Mouse (Mus musculus) small intestine, adult 2 months (tissue): ENCODE results near the gene Cyp2f2.

ENCODE experiments used
- CTCF ChIP-seq: fragments of 200-500 bp; IDR thresholded peaks from 2 replicates; pipeline ENCODE4 v1.5.1; 2012; ENCODE audit warnings: low read depth, mild to moderate bottlenecking, control low read depth, inconsistent platforms, low read length, moderate library complexity, mixed read lengths; ENCODE audit not compliant: insufficient replicate concordance, insufficient read length; ENCODE audit errors: extremely low read depth
- POLR2A ChIP-seq: fragments of 200-500 bp; IDR thresholded peaks from 2 replicates; pipeline ENCODE4 v1.6.1; 2012; ENCODE audit warnings: low read depth, mild to moderate bottlenecking, control low read depth, inconsistent platforms, low read length, moderate library complexity

DNA sequence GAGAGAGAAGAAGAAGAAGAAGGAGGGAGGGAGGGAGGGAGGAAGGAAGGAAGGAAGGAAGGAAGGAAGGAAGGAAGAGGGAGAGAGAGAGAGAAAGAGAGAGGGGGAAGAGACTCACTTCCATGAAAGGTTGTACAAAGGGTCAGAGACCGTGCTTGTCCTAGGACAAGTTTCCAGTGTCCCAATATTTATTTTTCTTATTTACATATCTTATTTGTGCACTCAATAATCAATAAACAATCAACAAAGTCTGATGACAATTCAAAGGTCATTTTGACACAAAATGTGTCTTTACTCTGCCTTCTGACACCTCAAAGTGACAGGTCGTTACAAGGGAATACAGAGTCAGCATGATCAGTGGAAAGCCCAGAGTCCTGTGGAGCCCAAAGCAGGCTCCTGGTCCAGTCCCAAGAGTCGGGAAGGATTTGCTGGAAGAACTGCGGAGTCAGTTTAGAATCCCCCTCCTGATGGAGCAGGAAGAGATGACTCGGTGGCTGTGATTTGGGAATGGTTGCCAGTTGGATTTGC, 4.7 kb downstream of the Cyp2f2 start:
- no peak for TF ChIP-seq POLR2A
- TF ChIP-seq CTCF: no peak
